Mouse (Mus musculus) small intestine, adult 2 months (tissue): ENCODE results near the gene Snx30. TPM values are rescaled to one million over a fixed set of nuclear protein-coding genes. Genes with fewer than 3 reads are reported as not detected.

Source experiments
- H3K27ac ChIP-seq: fragments of 200-500 bp; 2 replicates; pipeline ENCODE4 v1.5.1; 2012; ENCODE audit warnings: low read depth, low read length, control low read depth, inconsistent platforms; ENCODE audit not compliant: insufficient read depth
- H3K27me3 ChIP-seq: fragments of 200-500 bp; 2 replicates; pipeline ENCODE4 v1.6.1; 2012; ENCODE audit warnings: mild to moderate bottlenecking, moderate library complexity, low read length, inconsistent platforms; ENCODE audit not compliant: control insufficient read depth, insufficient read depth
- H3K36me3 ChIP-seq: fragments of 200-500 bp; 2 replicates; pipeline ENCODE4 v1.6.1; 2012; ENCODE audit warnings: mild to moderate bottlenecking, low read length, control low read depth, inconsistent platforms; ENCODE audit not compliant: control insufficient read depth, insufficient read depth
- H3K4me1 ChIP-seq: fragments of 200-500 bp; 2 replicates; pipeline ENCODE4 v1.6.1; 2012; ENCODE audit warnings: low read length, inconsistent platforms, mixed read lengths; ENCODE audit not compliant: control insufficient read depth, insufficient read depth, insufficient read length
- H3K4me3 ChIP-seq: fragments of 200-500 bp; 2 replicates; pipeline ENCODE4 v1.5.1; 2012; ENCODE audit warnings: low read depth, mild to moderate bottlenecking, control low read depth, inconsistent platforms, low read length, moderate library complexity
- CTCF ChIP-seq: fragments of 200-500 bp; IDR thresholded peaks from 2 replicates; pipeline ENCODE4 v1.5.1; 2012; ENCODE audit warnings: low read depth, mild to moderate bottlenecking, control low read depth, inconsistent platforms, low read length, moderate library complexity, mixed read lengths; ENCODE audit not compliant: insufficient replicate concordance, insufficient read length; ENCODE audit errors: extremely low read depth
- POLR2A ChIP-seq: fragments of 200-500 bp; IDR thresholded peaks from 2 replicates; pipeline ENCODE4 v1.6.1; 2012; ENCODE audit warnings: low read depth, mild to moderate bottlenecking, control low read depth, inconsistent platforms, low read length, moderate library complexity
- WGBS: fragments of 180-500 bp; shearing (Covaris S2); methylation state at CpG from one replicate; pipeline ENCODE4 v1.1.7; 2018; 5-methylcytosine and 5-hydroxymethylcytosine counted together
- polyA plus RNA-seq: library from polyadenylated mRNA; depleted of rRNA; stranded (reverse); fragments of >200 nt; gene quantifications from 2 replicates; pipeline ENCODE4 v1.2.3, GENCODE M21; 2012

Gene Snx30
- polyA plus RNA-seq, 1 experiment = 0.75 TPM

- Histone ChIP-seq H3K4me3 (peak overlapping the region; percentile 93), H3K4me1 (0 out of 2 replicates have a peak, but pooled peaks cover 2% of the 10 kb centered on the region), H3K36me3 (no peaks in the 10 kb centered on the region), H3K27ac (no peak overlapping the region; the same call in none of the 2 replicates), H3K27me3 (no peaks in the 10 kb centered on the region)
- TF ChIP-seq CTCF = no peak
- TF ChIP-seq POLR2A = no peak
- WGBS = 1% methylated on average over 58 of the region's 58 CpGs
Observed at GRCm38 (mm10) chr4:59805968-59806878, 583 bp downstream of the Snx30 start.

DNA sequence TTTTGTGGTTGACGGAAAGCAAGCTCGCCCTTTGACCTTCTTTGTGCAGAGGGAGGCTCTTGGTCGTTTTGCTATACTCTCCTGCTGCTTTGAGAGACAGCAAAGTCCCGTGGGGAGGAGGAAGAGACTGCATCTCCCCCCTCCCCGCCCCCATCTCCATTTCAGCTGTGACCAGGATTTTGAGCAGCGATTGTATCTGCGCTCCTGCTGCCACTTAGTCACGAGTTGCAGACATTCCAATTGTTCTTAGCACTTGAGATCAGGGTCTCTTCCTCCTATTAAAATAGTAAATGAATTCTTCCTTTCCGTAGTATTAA is 1.2 kb downstream of the Snx30 start:
- TF ChIP-seq POLR2A (no peak), CTCF (no peak)
- Histone ChIP-seq H3K27me3 (no peaks in the 10 kb centered on the region), H3K36me3 (no peaks in the 10 kb centered on the region), H3K27ac (no peak overlapping the region), H3K4me1 (0 out of 2 replicates have a peak, but pooled peaks cover 2% of the 10 kb centered on the region), H3K4me3 (peak overlapping the region; percentile 93)
- WGBS = 20% methylated on average over 9 of the region's 9 CpGs

DNA sequence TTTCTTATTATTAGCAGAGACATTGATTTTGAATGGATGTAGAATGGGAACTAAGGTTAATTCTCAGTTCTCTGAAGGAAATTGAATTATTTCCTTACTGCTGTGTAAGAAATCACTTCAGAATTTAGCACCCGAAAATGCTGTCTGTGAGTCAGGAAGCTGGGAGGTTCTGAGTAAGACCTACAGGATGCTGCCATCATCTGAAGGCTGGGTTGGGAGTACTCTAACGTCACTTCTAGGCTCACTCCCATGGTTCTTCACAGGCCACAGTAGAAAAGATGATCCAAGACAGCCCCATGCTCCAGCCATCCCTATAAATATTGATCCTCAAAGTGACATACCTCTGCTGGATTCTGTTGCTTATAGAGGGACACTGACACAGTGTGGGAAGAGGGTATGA is 1.9 kb downstream of the Snx30 start:
- TF ChIP-seq POLR2A (no peak), CTCF (no peak)
- WGBS = 87% methylated on average over 2 of the region's 2 CpGs
- no peaks in the 10 kb centered on the region for H3K27me3 ChIP-seq
- no peaks in the 10 kb centered on the region for H3K36me3 ChIP-seq
- 0 out of 2 replicates have a peak, but pooled peaks cover 2% of the 10 kb centered on the region for H3K4me1 ChIP-seq
- H3K4me3 ChIP-seq = no peak overlapping the region
- no peak overlapping the region for H3K27ac ChIP-seq

DNA sequence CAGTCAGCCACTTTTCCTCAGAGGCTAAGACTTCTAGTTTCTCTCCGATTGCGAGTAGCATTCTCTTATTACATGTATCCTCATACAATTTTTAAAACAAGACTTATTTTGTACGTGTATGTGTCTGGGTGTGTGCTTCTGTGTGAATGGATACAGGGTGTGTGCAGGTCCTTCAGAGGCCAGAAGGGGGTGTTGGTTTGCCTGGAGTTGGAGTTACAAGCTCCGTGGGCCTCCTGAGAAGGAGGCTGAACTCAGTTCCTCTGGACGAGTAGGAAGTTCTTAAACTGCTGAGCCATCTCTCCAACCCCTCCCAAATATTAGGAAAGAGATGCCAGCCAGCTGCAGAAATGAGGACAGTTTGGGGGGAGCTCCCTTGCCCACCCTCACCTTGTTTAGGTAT is 2.8 kb downstream of the Snx30 start:
- WGBS = 83% methylated on average over 5 of the region's 5 CpGs
- Histone ChIP-seq H3K36me3 (no peaks in the 10 kb centered on the region), H3K4me1 (0 out of 2 replicates have a peak, but pooled peaks cover 2% of the 10 kb centered on the region), H3K27me3 (no peaks in the 10 kb centered on the region), H3K27ac (no peak overlapping the region), H3K4me3 (no peak overlapping the region)
- TF ChIP-seq CTCF (no peak), POLR2A (no peak)

DNA sequence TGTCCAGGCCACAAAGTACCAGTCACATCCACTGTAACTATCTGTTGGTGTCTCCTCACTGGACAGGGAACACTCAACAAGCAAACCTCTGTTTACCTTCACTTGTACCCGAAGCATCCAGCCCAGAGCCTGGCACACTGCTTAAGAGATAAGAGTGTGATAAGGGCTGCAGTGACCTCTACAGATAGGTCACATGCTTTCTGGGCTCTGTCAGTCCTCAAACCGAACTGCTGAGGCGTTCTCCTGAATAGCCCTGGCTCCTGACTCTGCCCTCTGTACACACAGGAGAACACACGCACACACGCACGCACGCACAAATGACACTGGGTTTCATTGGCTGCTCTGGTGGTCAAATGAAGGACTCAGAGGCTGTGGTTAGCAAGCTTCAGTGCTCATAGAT is 8.5 kb downstream of the Snx30 start:
- Histone ChIP-seq H3K27ac (no peak overlapping the region), H3K27me3 (no peaks in the 10 kb centered on the region), H3K4me3 (no peak overlapping the region), H3K4me1 (no peaks in the 10 kb centered on the region; the same call in none of the 2 replicates), H3K36me3 (no peaks in the 10 kb centered on the region)
- TF ChIP-seq CTCF = no peak
- 53% methylated on average over 7 of the region's 7 CpGs for WGBS

GRCm38 (mm10) chr4:59815121-59815810 is 9.6 kb downstream of the Snx30 start:
- peaks cover 2% of the 10 kb centered on the region for H3K4me1 ChIP-seq
- no peaks in the 10 kb centered on the region for H3K27me3 ChIP-seq
- WGBS = 60% methylated on average over 4 of the region's 4 CpGs
- no peaks in the 10 kb centered on the region for H3K36me3 ChIP-seq
- TF ChIP-seq CTCF = no peak
- TF ChIP-seq POLR2A = no peak
- H3K4me3 ChIP-seq = no peak overlapping the region
- H3K27ac ChIP-seq = peak overlapping the region; percentile 10; the same call in 1 of the 2 replicates

DNA sequence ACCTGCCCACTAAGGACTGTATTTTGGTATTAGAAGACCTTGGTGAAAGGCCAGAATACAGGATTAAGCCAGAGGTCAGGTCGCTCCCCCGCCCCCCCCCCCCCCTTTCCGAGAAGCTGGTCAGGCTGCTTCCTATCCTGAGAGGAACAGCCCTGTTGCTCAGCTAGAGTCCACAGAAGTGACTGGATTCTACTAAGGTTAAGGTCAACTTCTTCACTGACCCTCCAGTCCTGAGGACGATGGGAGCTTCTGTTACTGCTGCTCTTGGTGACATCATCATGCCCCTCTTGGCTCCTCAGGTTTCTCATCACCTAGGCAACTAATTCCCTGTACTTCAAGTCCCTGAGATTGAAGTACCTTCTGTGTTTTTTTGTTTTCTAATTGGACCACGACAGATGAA is 10.4 kb downstream of the Snx30 start:
- H3K36me3 ChIP-seq = no peaks in the 10 kb centered on the region
- no peak overlapping the region for H3K27ac ChIP-seq
- no peaks in the 10 kb centered on the region for H3K27me3 ChIP-seq
- TF ChIP-seq CTCF (no peak), POLR2A (no peak)
- 71% methylated on average over 5 of the region's 5 CpGs for WGBS
- H3K4me1 ChIP-seq = peaks cover 2% of the 10 kb centered on the region
- no peak overlapping the region for H3K4me3 ChIP-seq
